Mouse (Mus musculus) neural tube, embryonic 11.5 days (tissue): ENCODE results near the gene St6galnac4. TPM values are rescaled to one million over a fixed set of nuclear protein-coding genes. Genes with fewer than 3 reads are reported as not detected.

Source experiments
- ATAC-seq: fragments of 200-750 bp; cut with Nextera tagmentation; 2 replicates; pipeline ENCODE4 v1.8.0; 2017; ENCODE audit warnings: moderate number of reproducible peaks, mild to moderate bottlenecking, moderate TSS enrichment, moderate library complexity; ENCODE audit not compliant: insufficient read depth, low FRiP score, low TSS enrichment
- DNase-seq: peaks from one replicate; pipeline ENCODE4 v3.0.0-alpha.2; 2015; ENCODE audit warnings: low spot score
- H3K27ac ChIP-seq: fragments of 300-500 bp; sonication (generic); 2 replicates; pipeline ENCODE4 v1.5.1; 2014; ENCODE audit warnings: low read depth, mild to moderate bottlenecking, low read length
- H3K27me3 ChIP-seq: fragments of 300-500 bp; sonication (generic); 2 replicates; pipeline ENCODE4 v1.6.1; 2014; ENCODE audit warnings: mild to moderate bottlenecking, low read length, mixed read lengths; ENCODE audit not compliant: control insufficient read depth, insufficient read depth
- H3K36me3 ChIP-seq: fragments of 300-500 bp; sonication (generic); 2 replicates; pipeline ENCODE4 v1.6.1; 2014; ENCODE audit warnings: mild to moderate bottlenecking, low read length, moderate library complexity, mixed read lengths; ENCODE audit not compliant: control insufficient read depth, insufficient read depth
- H3K4me1 ChIP-seq: fragments of 300-500 bp; sonication (generic); 2 replicates; pipeline ENCODE4 v1.6.1; 2014; ENCODE audit warnings: low read length, mixed read lengths; ENCODE audit not compliant: control insufficient read depth, insufficient read depth
- H3K4me2 ChIP-seq: fragments of 300-500 bp; sonication (generic); 2 replicates; pipeline ENCODE4 v1.6.1; 2014; ENCODE audit warnings: low read depth, mild to moderate bottlenecking, moderate library complexity
- H3K4me3 ChIP-seq: fragments of 300-500 bp; sonication (generic); 2 replicates; pipeline ENCODE4 v1.5.1; 2014; ENCODE audit warnings: low read depth, low read length
- H3K9ac ChIP-seq: fragments of 300-500 bp; sonication (generic); 2 replicates; pipeline ENCODE4 v1.6.1; 2014; ENCODE audit warnings: mild to moderate bottlenecking, low read length
- H3K9me3 ChIP-seq: fragments of 300-500 bp; sonication (generic); 2 replicates; pipeline ENCODE4 v1.6.1; 2016; ENCODE audit warnings: low read length; ENCODE audit not compliant: control insufficient read depth
- WGBS: fragments of 180-500 bp; shearing (Covaris S2); extraction: QIAGEN DNeasy Blood & Tissue Kit; methylation state at CpG from one replicate; pipeline ENCODE4 v1.1.7; 2014; 5-methylcytosine and 5-hydroxymethylcytosine counted together
- polyA plus RNA-seq: library from polyadenylated mRNA; unstranded; fragments of >200 nt; fragmentation: Nextera tagmentation; extraction: Ambion mirVana; gene quantifications from 2 replicates; pipeline ENCODE4 v1.2.1, GENCODE M21; 2014

Gene St6galnac4
- polyA plus RNA-seq, 1 experiment from 2014 or later = 20.9 TPM

GRCm38 (mm10) chr2:32602600-32603054, 15.7 kb downstream of the St6galnac4 start:
- peaks cover 4% of the 10 kb centered on the region for H3K4me1 ChIP-seq
- under 1% methylated on average over 11 of the region's 11 CpGs for WGBS
- no peaks in the 10 kb centered on the region; the same call in 1 of the 2 replicates for H3K27me3 ChIP-seq
- peak; percentile 85 for DNase-seq
- ATAC-seq = no peak
- H3K27ac ChIP-seq = 0 out of 2 replicates have a peak overlapping the region, but pooled peaks have one; percentile 27
- peak overlapping the region; percentile 34 for H3K4me2 ChIP-seq
- H3K36me3 ChIP-seq = no peaks in the 10 kb centered on the region
- H3K9me3 ChIP-seq = no peaks in the 10 kb centered on the region
- peak overlapping the region; percentile 19 for H3K4me3 ChIP-seq
- 0 out of 2 replicates have a peak overlapping the region, but pooled peaks have one; percentile 14 for H3K9ac ChIP-seq

DNA sequence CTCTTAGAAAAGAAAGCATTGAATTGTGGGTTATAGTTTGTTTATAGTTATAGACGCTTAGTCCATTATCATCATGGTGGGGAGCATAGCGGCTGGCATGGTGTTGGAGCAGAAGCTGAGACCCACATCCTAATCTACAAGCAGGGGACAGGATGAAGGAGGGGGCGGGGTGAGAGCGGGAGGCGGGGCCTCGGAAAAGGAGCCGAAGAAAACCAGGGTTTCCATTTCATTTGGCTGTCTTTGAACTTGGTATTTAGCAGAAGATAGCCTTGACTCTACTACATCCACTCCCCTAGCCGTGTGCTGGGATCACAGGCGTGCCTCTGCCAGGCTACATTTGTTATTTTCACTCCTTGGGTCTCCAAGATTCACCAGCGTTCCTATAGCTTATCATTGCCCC, 17.7 kb downstream of the St6galnac4 start:
- DNase-seq (no peak), ATAC-seq (no peak)
- Histone ChIP-seq H3K27me3 (no peaks in the 10 kb centered on the region; the same call in 1 of the 2 replicates), H3K4me2 (no peak overlapping the region), H3K9me3 (no peaks in the 10 kb centered on the region), H3K27ac (no peak overlapping the region), H3K4me1 (peaks cover 14% of the 10 kb centered on the region), H3K36me3 (no peaks in the 10 kb centered on the region), H3K4me3 (no peak overlapping the region), H3K9ac (no peak overlapping the region)
- 51% methylated on average over 10 of the region's 10 CpGs for WGBS

- peak overlapping the region; percentile 71 for H3K4me3 ChIP-seq
- no peaks in the 10 kb centered on the region; the same call in 1 of the 2 replicates for H3K27me3 ChIP-seq
- no peak overlapping the region for H3K27ac ChIP-seq
- peaks cover 14% of the 10 kb centered on the region for H3K4me1 ChIP-seq
- H3K9ac ChIP-seq = peak overlapping the region; percentile 77
- 16% methylated on average over 35 of the region's 55 CpGs for WGBS
- peak; percentile 75; the same call in 1 of the 2 replicates for ATAC-seq
- no peaks in the 10 kb centered on the region for H3K36me3 ChIP-seq
- no peaks in the 10 kb centered on the region for H3K9me3 ChIP-seq
- peak; percentile 89 for DNase-seq
- H3K4me2 ChIP-seq = peak overlapping the region; percentile 83
Measured at GRCm38 (mm10) chr2:32606161-32607142, 19.6 kb downstream of the St6galnac4 start.

DNA sequence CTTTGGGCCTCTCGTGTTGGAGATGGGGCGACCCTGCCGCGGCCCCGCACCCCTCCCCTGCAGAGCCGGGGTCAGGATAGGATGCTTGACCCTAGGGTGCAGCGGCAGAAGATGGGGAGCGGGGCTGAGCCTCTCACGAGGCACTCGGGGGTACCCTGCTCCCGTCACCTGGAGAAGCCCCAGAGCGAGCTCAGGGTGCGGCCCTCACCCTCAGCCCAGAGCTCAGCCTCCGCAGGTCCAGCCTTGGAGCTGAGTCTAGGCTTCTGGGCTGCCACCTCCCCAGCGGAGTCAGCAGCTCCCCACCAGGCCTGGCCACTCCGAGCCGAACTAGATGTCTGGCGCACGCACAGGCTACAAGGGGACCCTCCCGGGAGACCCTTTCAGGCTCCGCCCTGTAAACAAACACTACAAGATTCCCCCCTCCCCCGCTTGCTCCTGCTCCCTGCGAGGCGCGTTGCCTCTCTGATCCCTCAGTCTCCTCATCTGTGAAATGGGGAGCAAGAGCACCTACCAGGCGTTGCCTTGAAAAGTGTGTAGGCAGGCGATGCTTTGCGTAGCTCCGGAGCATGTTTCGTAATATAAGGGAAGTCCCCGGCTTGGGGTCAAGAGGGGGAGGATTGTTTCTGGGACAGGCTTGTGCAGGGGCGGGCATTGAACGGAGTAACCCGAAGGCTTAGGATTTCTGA, 20.5 kb downstream of the St6galnac4 start:
- no peak overlapping the region for H3K27ac ChIP-seq
- H3K27me3 ChIP-seq = no peaks in the 10 kb centered on the region; the same call in 1 of the 2 replicates
- H3K9me3 ChIP-seq = no peaks in the 10 kb centered on the region
- DNase-seq (peak; percentile 49), ATAC-seq (0 out of 2 replicates have a peak, but pooled peaks have one; percentile 32)
- H3K4me3 ChIP-seq = peak overlapping the region; percentile 71
- H3K4me1 ChIP-seq = peaks cover 11% of the 10 kb centered on the region
- H3K4me2 ChIP-seq = peak overlapping the region; percentile 83
- H3K36me3 ChIP-seq = no peaks in the 10 kb centered on the region
- 7% methylated on average over 33 of the region's 34 CpGs for WGBS
- H3K9ac ChIP-seq = peak overlapping the region; percentile 77

GRCm38 (mm10) chr2:32608141-32608777, 21.4 kb downstream of the St6galnac4 start:
- Histone ChIP-seq H3K4me2 (peak overlapping the region; percentile 83), H3K9me3 (no peaks in the 10 kb centered on the region), H3K27me3 (no peaks in the 10 kb centered on the region; the same call in 1 of the 2 replicates), H3K36me3 (no peaks in the 10 kb centered on the region), H3K27ac (0 out of 2 replicates have a peak overlapping the region, but pooled peaks have one; percentile 49), H3K9ac (no peak overlapping the region), H3K4me1 (peaks cover 9% of the 10 kb centered on the region), H3K4me3 (peak overlapping the region; percentile 16)
- DNase-seq (peak; percentile 65), ATAC-seq (peak; percentile 55)
- WGBS = 5% methylated on average over 25 of the region's 25 CpGs

GRCm38 (mm10) chr2:32608778-32609435, 22.0 kb downstream of the St6galnac4 start:
- Histone ChIP-seq H3K36me3 (no peaks in the 10 kb centered on the region), H3K9ac (no peak overlapping the region), H3K27ac (0 out of 2 replicates have a peak overlapping the region, but pooled peaks have one; percentile 49), H3K4me3 (peak overlapping the region; percentile 16), H3K27me3 (no peaks in the 10 kb centered on the region; the same call in 1 of the 2 replicates), H3K9me3 (no peaks in the 10 kb centered on the region), H3K4me1 (peaks cover 9% of the 10 kb centered on the region), H3K4me2 (peak overlapping the region; percentile 83)
- no peak for ATAC-seq
- WGBS = 27% methylated on average over 18 of the region's 18 CpGs
- DNase-seq = no peak

- WGBS = 17% methylated on average over 23 of the region's 23 CpGs
- ATAC-seq (no peak), DNase-seq (peak; percentile 48)
- Histone ChIP-seq H3K27ac (no peak overlapping the region), H3K9me3 (no peaks in the 10 kb centered on the region), H3K4me2 (peak overlapping the region; percentile 39), H3K9ac (no peak overlapping the region), H3K4me1 (peaks cover 9% of the 10 kb centered on the region), H3K36me3 (no peaks in the 10 kb centered on the region; the same call in 1 of the 2 replicates), H3K4me3 (no peak overlapping the region), H3K27me3 (no peaks in the 10 kb centered on the region; the same call in 1 of the 2 replicates)
Measured at GRCm38 (mm10) chr2:32610610-32611229, 23.8 kb downstream of the St6galnac4 start.
